In genomic region chr11:87448081-87448475, GRCm38 (mm10) we compare ENCODE assay signal across 8 mouse cellular contexts. TPM values are rescaled to one million over a fixed set of nuclear protein-coding genes. Genes with fewer than 3 reads are reported as not detected.
A peak's percentile ranks its signal among the peaks of the same experiment; 100 is the strongest.
DNase-seq lines count a peak whose midpoint lies in the region; ATAC-seq and TF ChIP-seq lines count a peak whose summit lies in the region.
"Not testable (repeated sequence)": the region's sequence is repeated elsewhere in the genome, so short reads cannot be mapped to it uniquely, and the experiment has no call there.

No protein-coding gene starts in this region.

- ATAC-seq in limb, embryonic 13.5 days (ENCODE audit: low FRiP score, low read depth): peak; percentile 93
- ATAC-seq in midbrain, embryonic 15.5 days (replicated peaks): peak; percentile 98

- H3K4me3 ChIP-seq in bone marrow, adult 2 months (replicated peaks; ENCODE audit: control insufficient read depth, low read depth, low read length): peak overlapping the region; percentile 12
- peak overlapping the region; percentile 27; the same call in 1 of the 2 replicates for H3K4me3 ChIP-seq in embryonic fibroblast, embryonic 13.5 days (ENCODE audit: insufficient read depth, low read length)
- H3K4me3 ChIP-seq in limb, embryonic 13.5 days: peak overlapping the region; percentile 43
- H3K4me3 ChIP-seq in midbrain, embryonic 15.5 days: peak overlapping the region; percentile 41

- H3K4me1 ChIP-seq in bone marrow, adult 2 months (ENCODE audit: control insufficient read depth, insufficient read depth, low read length); embryonic fibroblast, embryonic 13.5 days (ENCODE audit: control insufficient read depth, insufficient read depth, low read length); limb, embryonic 13.5 days: not testable (repeated sequence)
- peaks cover 10% of the 10 kb centered on the region; the same call in 1 of the 2 replicates for H3K4me1 ChIP-seq in midbrain, embryonic 15.5 days

- H3K27ac ChIP-seq in bone marrow, adult 2 months (ENCODE audit: control insufficient read depth, insufficient read depth, low read depth, low read length, poor library complexity): peak overlapping the region; percentile 12; the same call in 1 of the 2 replicates
- H3K27ac ChIP-seq in embryonic fibroblast, embryonic 13.5 days (ENCODE audit: insufficient read depth, low read length): not testable (repeated sequence)
- 0 out of 2 replicates have a peak overlapping the region, but pooled peaks have one; percentile 22 for H3K27ac ChIP-seq in limb, embryonic 13.5 days
- peak overlapping the region; percentile 82 for H3K27ac ChIP-seq in midbrain, embryonic 15.5 days

- not testable (repeated sequence) for H3K36me3 ChIP-seq in limb, embryonic 13.5 days; midbrain, embryonic 15.5 days (replicated peaks)

- not testable (repeated sequence) for H3K27me3 ChIP-seq in limb, embryonic 13.5 days; midbrain, embryonic 15.5 days (replicated peaks)

- not testable (repeated sequence) for TF ChIP-seq POLR2A in bone marrow, adult 2 months (IDR thresholded peaks at IDR 0.05; ENCODE audit: borderline replicate concordance, control insufficient read depth, low read depth, low read length)
- TF ChIP-seq POLR2A in embryonic fibroblast, embryonic 13.5 days (IDR thresholded peaks at IDR 0.05; ENCODE audit: low read depth, low read length): peak; percentile 24

- under 1% methylated on average over 31 of the region's 34 CpGs for WGBS in bone marrow, adult 2 months
- under 1% methylated on average over 32 of the region's 34 CpGs for WGBS in limb, embryonic 13.5 days
- under 1% methylated on average over 29 of the region's 34 CpGs for WGBS in midbrain, embryonic 15.5 days

- DNase-seq in 416B (ENCODE audit: low read depth): peak; percentile 91
- DNase-seq in heart, adult 9 months (ENCODE audit: low spot score in 2 of 2): peak; percentile 96 to 98
- peak; percentile 98 for DNase-seq in kidney, adult 9 months
- peak; percentile 87 to 93 for DNase-seq in spleen, adult 18-20 months

- TF ChIP-seq CTCF in bone marrow, adult 2 months (IDR thresholded peaks at IDR 0.05; ENCODE audit: control insufficient read depth, insufficient read depth, low read length); embryonic fibroblast, embryonic 13.5 days (IDR thresholded peaks at IDR 0.05; ENCODE audit: borderline replicate concordance, insufficient read depth, low read length): not testable (repeated sequence)

- H3K4me2 ChIP-seq in limb, embryonic 13.5 days (replicated peaks): peak overlapping the region; percentile 66
- peak overlapping the region; percentile 59 for H3K4me2 ChIP-seq in midbrain, embryonic 15.5 days

- peak overlapping the region; percentile 53 for H3K9ac ChIP-seq in limb, embryonic 13.5 days
- H3K9ac ChIP-seq in midbrain, embryonic 15.5 days: peak overlapping the region; percentile 44

- not testable (repeated sequence) for H3K9me3 ChIP-seq in limb, embryonic 13.5 days; midbrain, embryonic 15.5 days

RNA-seq across cellular contexts. Expression of gene Tex14, which starts 43.2 kb away (rescaled TPM):
- polyA plus RNA-seq in bone marrow, adult 2 months (2011; ENCODE audit: insufficient read depth, insufficient read length, low replicate concordance, missing spikeins): 1.5 TPM in 1 of 2 replicates, not detected in the other
- polyA plus RNA-seq in embryonic fibroblast, embryonic 13.5 days (2011; ENCODE audit: insufficient read length, low read depth, missing spikeins): 0.11 and 0.30 TPM in 2 replicates
- 0.93 and 1.3 TPM in 2 replicates for polyA plus RNA-seq in limb, embryonic 13.5 days (2015; fragmentation: Nextera tagmentation; extraction: Ambion mirVana)
- 0.28 and 0.50 TPM in 2 replicates for polyA plus RNA-seq in midbrain, embryonic 15.5 days (2015; fragmentation: Nextera tagmentation; extraction: Ambion mirVana)

RNA-seq across cellular contexts. Expression of gene Rad51c, which starts 43.3 kb away (rescaled TPM):
- polyA plus RNA-seq in bone marrow, adult 2 months (2011; ENCODE audit: insufficient read depth, insufficient read length, low replicate concordance, missing spikeins): 9.6 and 11.6 TPM in 2 replicates
- 5.0 and 8.6 TPM in 2 replicates for polyA plus RNA-seq in embryonic fibroblast, embryonic 13.5 days (2011; ENCODE audit: insufficient read length, low read depth, missing spikeins)
- 10.0 and 10.2 TPM in 2 replicates for polyA plus RNA-seq in limb, embryonic 13.5 days (2015; fragmentation: Nextera tagmentation; extraction: Ambion mirVana)
- 4.0 and 4.5 TPM in 2 replicates for polyA plus RNA-seq in midbrain, embryonic 15.5 days (2015; fragmentation: Nextera tagmentation; extraction: Ambion mirVana)
